Mouse (Mus musculus) small intestine, adult 2 months (tissue): Measurements from ENCODE around the gene Soat2. TPM values are rescaled to one million over a fixed set of nuclear protein-coding genes. Genes with fewer than 3 reads are reported as not detected.
A peak's percentile ranks its signal among the peaks of the same experiment; 100 is the strongest.
"Not testable (repeated sequence)": the region's sequence is repeated elsewhere in the genome, so short reads cannot be mapped to it uniquely, and the experiment has no call there.

Experiments
- H3K27ac ChIP-seq: fragments of 200-500 bp; 2 replicates; pipeline ENCODE4 v1.5.1; 2012; ENCODE audit warnings: low read depth, low read length, control low read depth, inconsistent platforms; ENCODE audit not compliant: insufficient read depth
- H3K27me3 ChIP-seq: fragments of 200-500 bp; 2 replicates; pipeline ENCODE4 v1.6.1; 2012; ENCODE audit warnings: mild to moderate bottlenecking, moderate library complexity, low read length, inconsistent platforms; ENCODE audit not compliant: control insufficient read depth, insufficient read depth
- H3K36me3 ChIP-seq: fragments of 200-500 bp; 2 replicates; pipeline ENCODE4 v1.6.1; 2012; ENCODE audit warnings: mild to moderate bottlenecking, low read length, control low read depth, inconsistent platforms; ENCODE audit not compliant: control insufficient read depth, insufficient read depth
- H3K4me1 ChIP-seq: fragments of 200-500 bp; 2 replicates; pipeline ENCODE4 v1.6.1; 2012; ENCODE audit warnings: low read length, inconsistent platforms, mixed read lengths; ENCODE audit not compliant: control insufficient read depth, insufficient read depth, insufficient read length
- H3K4me3 ChIP-seq: fragments of 200-500 bp; 2 replicates; pipeline ENCODE4 v1.5.1; 2012; ENCODE audit warnings: low read depth, mild to moderate bottlenecking, control low read depth, inconsistent platforms, low read length, moderate library complexity
- CTCF ChIP-seq: fragments of 200-500 bp; IDR thresholded peaks from 2 replicates; pipeline ENCODE4 v1.5.1; 2012; ENCODE audit warnings: low read depth, mild to moderate bottlenecking, control low read depth, inconsistent platforms, low read length, moderate library complexity, mixed read lengths; ENCODE audit not compliant: insufficient replicate concordance, insufficient read length; ENCODE audit errors: extremely low read depth
- POLR2A ChIP-seq: fragments of 200-500 bp; IDR thresholded peaks from 2 replicates; pipeline ENCODE4 v1.6.1; 2012; ENCODE audit warnings: low read depth, mild to moderate bottlenecking, control low read depth, inconsistent platforms, low read length, moderate library complexity
- WGBS: fragments of 180-500 bp; shearing (Covaris S2); methylation state at CpG from one replicate; pipeline ENCODE4 v1.1.7; 2018; 5-methylcytosine and 5-hydroxymethylcytosine counted together
- polyA plus RNA-seq: library from polyadenylated mRNA; depleted of rRNA; stranded (reverse); fragments of >200 nt; gene quantifications from 2 replicates; pipeline ENCODE4 v1.2.3, GENCODE M21; 2012

Soat2 gene
- polyA plus RNA-seq, 1 experiment = 454 TPM

GRCm38 (mm10) chr15:102144726-102145125 lies 5.6 kb upstream of the Soat2 start:
- no peak overlapping the region for H3K27ac ChIP-seq
- H3K4me1 ChIP-seq = peaks cover 8% of the 10 kb centered on the region
- H3K36me3 ChIP-seq = no peaks in the 10 kb centered on the region
- no peak for TF ChIP-seq CTCF
- TF ChIP-seq POLR2A = no peak
- H3K4me3 ChIP-seq = no peak overlapping the region
- H3K27me3 ChIP-seq = peaks cover 4% of the 10 kb centered on the region; the same call in 1 of the 2 replicates
- WGBS = 50% methylated on average over 19 of the region's 19 CpGs

- Histone ChIP-seq H3K36me3 (no peaks in the 10 kb centered on the region), H3K4me1 (peaks cover 8% of the 10 kb centered on the region), H3K27me3 (peaks cover 4% of the 10 kb centered on the region; the same call in 1 of the 2 replicates), H3K27ac (no peak overlapping the region), H3K4me3 (no peak overlapping the region)
- TF ChIP-seq CTCF (no peak), POLR2A (no peak)
- WGBS = 86% methylated on average over 10 of the region's 10 CpGs
Measured at GRCm38 (mm10) chr15:102145330-102145729, 5.0 kb upstream of the Soat2 start.

- H3K4me1 ChIP-seq = peaks cover 8% of the 10 kb centered on the region
- 89% methylated on average over 5 of the region's 5 CpGs for WGBS
- peaks cover 4% of the 10 kb centered on the region; the same call in 1 of the 2 replicates for H3K27me3 ChIP-seq
- no peak overlapping the region for H3K27ac ChIP-seq
- no peak overlapping the region for H3K4me3 ChIP-seq
- H3K36me3 ChIP-seq = no peaks in the 10 kb centered on the region
- no peak for TF ChIP-seq CTCF
- no peak for TF ChIP-seq POLR2A
Measured at GRCm38 (mm10) chr15:102146089-102146488, 4.2 kb upstream of the Soat2 start.

- Histone ChIP-seq H3K36me3 (no peaks in the 10 kb centered on the region), H3K27me3 (peaks cover 4% of the 10 kb centered on the region; the same call in 1 of the 2 replicates), H3K4me1 (peaks cover 8% of the 10 kb centered on the region), H3K27ac (no peak overlapping the region), H3K4me3 (no peak overlapping the region)
- TF ChIP-seq POLR2A (no peak), CTCF (peak; percentile 56; the same call in 1 of the 2 replicates)
- WGBS = 0% methylated on average over 1 of the region's 1 CpGs
Measured at GRCm38 (mm10) chr15:102146882-102147281, 3.4 kb upstream of the Soat2 start.

DNA sequence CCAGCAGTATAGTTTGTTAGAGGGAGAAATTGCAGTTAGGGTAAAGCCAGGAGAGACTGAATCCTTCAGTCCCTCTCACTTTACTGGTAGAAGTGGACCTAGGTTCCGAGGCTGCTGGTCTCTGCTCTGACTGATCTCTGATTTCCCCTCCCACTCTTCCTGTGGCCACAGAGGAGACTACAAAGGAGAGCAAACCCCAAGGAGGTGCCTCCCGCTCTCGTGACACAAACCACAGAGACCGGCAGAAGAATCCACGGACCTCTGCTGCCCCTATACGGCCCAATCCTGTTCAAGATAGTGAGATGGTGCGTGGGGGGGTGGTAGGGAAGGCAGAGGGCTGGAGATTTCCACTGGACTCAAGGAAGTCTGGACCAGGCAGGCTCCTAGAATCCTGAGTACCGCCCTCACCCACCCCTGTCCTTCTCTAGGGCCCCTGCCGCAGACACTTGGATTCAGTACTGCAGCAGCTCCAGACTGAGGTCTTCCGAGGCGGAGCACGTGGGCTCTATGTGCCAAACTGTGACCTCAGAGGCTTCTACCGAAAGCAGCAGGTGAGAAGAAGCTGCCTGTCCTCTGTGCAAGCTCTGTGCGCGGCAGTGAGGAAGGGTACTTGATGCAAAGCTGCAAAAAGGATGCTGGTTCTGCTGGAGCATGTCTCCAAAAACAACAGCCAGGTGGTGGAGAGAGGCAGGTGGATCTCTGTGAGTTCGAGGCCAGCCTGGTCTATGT lies 2.5 kb upstream of the Soat2 start:
- TF ChIP-seq POLR2A = no peak
- no peak for TF ChIP-seq CTCF
- WGBS = 69% methylated on average over 16 of the region's 16 CpGs

GRCm38 (mm10) chr15:102149561-102149960 lies 765 bp upstream of the Soat2 start:
- WGBS = 26% methylated on average over 4 of the region's 4 CpGs
- Histone ChIP-seq H3K4me1 (peaks cover 14% of the 10 kb centered on the region), H3K27ac (peak overlapping the region; percentile 98), H3K27me3 (peaks cover 3% of the 10 kb centered on the region; the same call in 1 of the 2 replicates), H3K36me3 (peaks cover 8% of the 10 kb centered on the region; the same call in 1 of the 2 replicates), H3K4me3 (no peak overlapping the region)
- TF ChIP-seq CTCF = no peak

More for the DNA sequence above, 2.5 kb upstream of the Soat2 start:
- H3K27me3 ChIP-seq = peaks cover 4% of the 10 kb centered on the region; the same call in 1 of the 2 replicates
- H3K4me1 ChIP-seq = peaks cover 10% of the 10 kb centered on the region
- H3K36me3 ChIP-seq = no peaks in the 10 kb centered on the region
- no peak overlapping the region for H3K27ac ChIP-seq
- no peak overlapping the region for H3K4me3 ChIP-seq

DNA sequence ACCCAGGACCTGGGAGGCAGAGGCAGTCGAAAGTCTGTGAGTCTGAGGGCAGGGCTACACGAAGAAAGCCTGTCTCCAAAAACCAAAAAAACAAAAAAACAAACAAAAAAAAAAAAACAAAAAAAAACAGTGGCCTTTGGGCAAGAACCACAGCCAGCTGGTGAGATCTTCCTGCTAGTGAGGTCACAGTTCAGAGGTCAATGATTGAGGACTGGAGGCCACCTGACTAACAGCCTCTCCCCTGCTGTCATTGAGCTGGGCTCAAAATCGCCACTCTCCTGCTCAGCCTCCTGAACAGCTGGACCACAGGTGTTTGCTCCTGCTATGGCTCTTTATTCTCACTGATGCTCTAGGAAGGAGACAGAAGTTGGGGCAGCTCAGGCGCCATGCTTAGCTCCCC lies 2.3 kb downstream of the Soat2 start:
- Histone ChIP-seq H3K36me3 (peaks cover 27% of the 10 kb centered on the region), H3K27ac (no peak overlapping the region), H3K4me1 (peaks cover 17% of the 10 kb centered on the region), H3K27me3 (no peaks in the 10 kb centered on the region), H3K4me3 (no peak overlapping the region)
- no peak for TF ChIP-seq POLR2A
- TF ChIP-seq CTCF = no peak
- 44% methylated on average over 4 of the region's 4 CpGs for WGBS

DNA sequence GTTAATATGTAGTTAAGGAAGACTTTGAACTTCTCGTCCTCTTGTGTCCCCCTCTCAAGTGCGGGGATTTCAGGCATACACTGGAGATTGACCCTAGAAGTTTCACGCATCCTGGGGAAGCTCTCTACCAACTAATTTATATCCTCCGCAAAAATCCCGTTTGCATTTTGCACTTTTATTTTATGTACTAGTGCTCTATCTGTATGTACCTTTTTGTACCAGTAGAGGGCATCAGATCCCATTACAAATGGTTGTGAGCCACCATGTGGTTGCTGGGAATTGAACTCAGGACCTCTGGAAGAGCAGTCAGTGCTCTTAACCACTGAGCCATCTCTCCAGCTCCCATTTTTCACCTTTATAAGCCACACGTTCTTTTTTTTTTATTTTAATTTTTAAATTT lies 4.7 kb downstream of the Soat2 start:
- WGBS = 95% methylated on average over 6 of the region's 6 CpGs
- H3K36me3 ChIP-seq = peaks cover 45% of the 10 kb centered on the region
- H3K27me3 ChIP-seq = not testable (repeated sequence)

More for the DNA sequence above, 4.7 kb downstream of the Soat2 start:
- H3K4me3 ChIP-seq, H3K4me1 ChIP-seq, H3K27ac ChIP-seq: not testable (repeated sequence)
